Mouse (Mus musculus): ENCODE measurements at regions not wholly inside any gene's neighbourhood (a gene's known extent, or its start where the extent isn't known, plus 50 kb on each side); places are given as distances from the start of the nearest gene placed in this dataset.

DNA sequence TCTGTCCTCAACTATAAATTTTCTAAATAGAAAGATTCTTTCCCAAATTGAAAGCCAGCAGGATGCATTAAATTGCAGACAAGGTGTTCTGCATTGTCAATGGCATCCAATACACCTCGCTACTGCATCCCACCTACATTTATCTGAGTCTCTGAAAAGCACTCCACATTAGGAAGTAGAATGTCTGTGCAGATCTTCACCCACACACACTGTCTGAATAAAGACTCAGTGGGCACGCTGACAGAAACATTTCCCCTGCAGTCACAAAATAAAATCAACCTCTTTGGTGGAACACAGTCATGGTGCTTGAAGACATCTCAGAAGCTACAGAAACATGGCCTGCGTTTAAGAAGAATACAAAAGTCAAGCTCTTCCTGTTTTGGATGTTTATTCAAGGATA is 449.0 kb downstream of the Tmem135 start:
- no peak for DNase-seq (ENCODE audit: low spot score)

- no peak for DNase-seq (ENCODE audit: low spot score)
Measured at GRCm38 (mm10) chr7:88945338-88945737, 458.7 kb downstream of the Tmem135 start.

- peak; percentile 44 for DNase-seq (ENCODE audit: low spot score)
Measured at GRCm38 (mm10) chr7:88944936-88945335, 459.1 kb downstream of the Tmem135 start.

DNA sequence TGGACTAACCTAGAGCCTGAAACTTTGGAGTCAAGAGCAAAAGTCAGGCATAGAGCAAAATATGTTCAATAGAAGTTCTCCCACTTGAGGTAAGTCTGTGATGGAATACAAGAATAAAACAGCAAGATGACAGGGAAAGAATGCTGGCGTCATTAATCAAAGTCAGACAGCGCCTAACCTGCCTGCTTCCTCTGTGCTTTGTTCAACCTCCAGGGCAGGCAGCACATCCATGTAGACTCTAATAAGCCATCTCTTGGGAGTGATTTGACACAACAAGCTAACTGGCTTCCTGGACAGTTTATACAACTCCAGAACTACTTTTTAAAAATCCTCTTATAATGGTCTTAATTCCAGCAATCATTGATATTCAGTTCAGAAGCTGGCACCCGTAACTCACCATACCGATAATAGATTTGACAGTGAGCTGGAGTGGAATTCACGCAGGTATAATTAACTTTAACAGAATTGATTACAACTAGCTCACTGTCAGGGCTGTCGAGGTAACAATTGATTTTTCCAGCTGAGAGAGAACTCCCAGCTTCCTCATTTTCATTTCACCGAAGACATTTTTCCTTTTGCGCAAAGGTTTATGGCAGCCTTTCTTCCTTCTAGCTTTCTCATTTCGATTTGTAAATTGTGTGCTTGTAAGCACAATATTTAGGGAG is 462.6 kb downstream of the Tmem135 start:
- no peak for DNase-seq (ENCODE audit: low spot score)

GRCm38 (mm10) chr7:88940196-88940595 is 463.8 kb downstream of the Tmem135 start:
- no peak for DNase-seq (ENCODE audit: low spot score)

DNA sequence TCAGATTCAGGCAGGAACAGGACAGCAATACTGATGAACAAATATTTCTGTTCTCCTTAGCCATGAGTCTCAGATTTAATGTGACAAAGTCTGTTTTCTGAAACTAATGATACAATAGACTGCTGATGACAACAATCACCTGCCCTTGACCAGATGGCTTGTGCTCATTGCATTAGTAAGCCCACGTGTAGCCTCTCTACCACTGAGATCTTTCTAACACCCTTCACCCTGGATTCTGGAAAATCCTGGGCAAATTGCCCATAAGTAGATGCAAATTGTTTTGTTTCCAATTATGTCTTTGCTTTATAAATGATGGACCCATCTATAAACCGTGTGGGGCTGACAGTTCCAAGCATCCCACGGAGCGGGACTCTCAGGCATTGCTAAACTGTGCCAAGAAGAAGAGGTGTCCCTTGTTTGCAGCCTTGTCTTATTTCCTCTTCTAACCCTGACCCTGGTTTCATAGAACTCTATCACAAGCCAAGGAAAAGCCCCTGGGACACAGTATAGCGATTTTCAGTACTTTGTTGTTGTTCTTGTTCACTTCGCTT is 475.7 kb downstream of the Tmem135 start:
- DNase-seq (ENCODE audit: low spot score), result no peak

Data from lung, postnatal 25 days (tissue).